Mouse (Mus musculus) frontal cortex, adult (tissue): ENCODE measurements around the gene Ngfr.

Source experiments
- ATAC-seq: cut with Nextera tagmentation; 2 replicates; pipeline ENCODE4 v1.9.2; 2017; ENCODE audit warnings: mild to moderate bottlenecking, moderate library complexity, mixed read lengths; ENCODE audit not compliant: low TSS enrichment

The Ngfr gene

GRCm38 (mm10) chr11:95520456-95521072 lies 67.0 kb downstream of the Ngfr start:
- ATAC-seq: peak; percentile 76

- ATAC-seq: no peak
These were observed 67.5 kb downstream of the Ngfr start for GRCm38 (mm10) chr11:95519996-95520395.

GRCm38 (mm10) chr11:95519299-95519698 lies 68.2 kb downstream of the Ngfr start:
- no peak for ATAC-seq
